Mouse (Mus musculus) kidney, embryonic 16.5 days (tissue): ENCODE data around the gene Mad1l1. TPM values are rescaled to one million over a fixed set of nuclear protein-coding genes. Genes with fewer than 3 reads are reported as not detected.

ENCODE experiments used
- ATAC-seq: fragments of 200-750 bp; cut with Nextera tagmentation; 2 replicates; pipeline ENCODE4 v1.8.0; 2017; ENCODE audit warnings: moderate TSS enrichment; ENCODE audit not compliant: low FRiP score, low TSS enrichment
- H3K27ac ChIP-seq: fragments of 300-500 bp; sonication (generic); 2 replicates; pipeline ENCODE4 v1.5.1; 2014; ENCODE audit warnings: low read length
- H3K27me3 ChIP-seq: fragments of 300-500 bp; sonication (generic); 2 replicates; pipeline ENCODE4 v1.6.1; 2014; ENCODE audit warnings: low read length, control low read depth, mixed read lengths; ENCODE audit not compliant: insufficient read depth
- H3K36me3 ChIP-seq: fragments of 300-500 bp; sonication (generic); 2 replicates; pipeline ENCODE4 v1.6.1; 2014; ENCODE audit warnings: low read length, control low read depth, mixed read lengths; ENCODE audit not compliant: insufficient read depth
- H3K4me1 ChIP-seq: fragments of 300-500 bp; sonication (generic); 2 replicates; pipeline ENCODE4 v1.6.1; 2014; ENCODE audit warnings: low read length, control low read depth, mixed read lengths; ENCODE audit not compliant: insufficient read depth
- H3K4me2 ChIP-seq: fragments of 300-500 bp; sonication (generic); replicated peaks from 2 replicates; pipeline ENCODE4 v1.6.1; 2014; ENCODE audit warnings: low read depth, low read length
- H3K4me3 ChIP-seq: fragments of 300-500 bp; sonication (generic); 2 replicates; pipeline ENCODE4 v1.5.1; 2014; ENCODE audit warnings: mild to moderate bottlenecking, low read length
- H3K9ac ChIP-seq: fragments of 300-500 bp; sonication (generic); replicated peaks from 2 replicates; pipeline ENCODE4 v1.6.1; 2014; ENCODE audit warnings: low read length
- H3K9me3 ChIP-seq: fragments of 300-500 bp; sonication (generic); 2 replicates; pipeline ENCODE4 v1.6.1; 2016; ENCODE audit warnings: low read length, control low read depth
- WGBS: fragments of 180-500 bp; shearing (Covaris S2); extraction: QIAGEN DNeasy Blood & Tissue Kit; methylation state at CpG from one replicate; pipeline ENCODE4 v1.1.7; 2014; 5-methylcytosine and 5-hydroxymethylcytosine counted together
- polyA plus RNA-seq: library from polyadenylated mRNA; unstranded; fragments of >200 nt; fragmentation: Nextera tagmentation; extraction: Ambion mirVana; gene quantifications from 2 replicates; pipeline ENCODE4 v1.2.1, GENCODE M21; 2015

Gene Mad1l1
- polyA plus RNA-seq, 1 experiment from 2014 or later, result 51.6 TPM

DNA sequence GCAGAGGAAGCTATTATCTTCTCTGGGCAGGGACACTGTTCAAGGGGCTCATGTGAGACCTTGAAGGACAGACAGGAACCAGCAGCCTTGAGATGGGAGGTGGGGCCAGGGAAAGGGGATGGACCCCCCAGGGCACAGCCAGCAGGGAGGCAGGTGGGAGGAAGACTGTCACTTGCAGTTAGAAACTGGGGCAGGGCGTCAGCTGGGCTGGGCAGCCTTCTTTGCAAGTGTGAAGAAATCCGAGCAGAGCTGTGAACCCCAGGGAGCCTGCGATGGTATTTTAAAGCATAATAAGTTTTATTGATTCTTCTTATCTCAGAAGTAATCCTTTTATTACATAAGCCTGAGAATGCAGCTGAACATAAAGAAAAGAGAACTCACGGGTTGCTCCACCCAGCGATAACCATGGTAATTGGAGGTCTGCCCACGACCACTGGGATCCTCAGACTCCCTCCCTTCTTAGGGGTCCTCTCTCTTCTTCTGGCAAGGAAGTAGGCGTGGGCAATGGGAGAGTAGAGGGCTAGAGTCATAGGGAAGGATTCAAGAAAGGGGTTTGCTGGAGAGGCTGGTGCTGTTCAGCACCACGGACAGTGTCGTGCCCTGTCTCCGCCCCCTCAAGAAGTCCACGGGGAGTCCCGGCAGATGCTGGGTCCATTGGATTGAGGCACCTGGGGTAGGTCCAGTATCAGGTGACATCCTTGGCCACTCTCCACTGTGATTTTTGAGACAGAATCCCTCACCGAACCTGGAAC is 342.7 kb downstream of the Mad1l1 start:
- WGBS, result 4% methylated on average over 13 of the region's 13 CpGs
- Histone ChIP-seq H3K36me3 (no peaks in the 10 kb centered on the region), H3K27me3 (no peaks in the 10 kb centered on the region), H3K4me1 (no peaks in the 10 kb centered on the region), H3K27ac (no peak overlapping the region), H3K9me3 (no peaks in the 10 kb centered on the region), H3K9ac (no peak overlapping the region), H3K4me3 (no peak overlapping the region), H3K4me2 (no peak overlapping the region)
- ATAC-seq, result no peak

DNA sequence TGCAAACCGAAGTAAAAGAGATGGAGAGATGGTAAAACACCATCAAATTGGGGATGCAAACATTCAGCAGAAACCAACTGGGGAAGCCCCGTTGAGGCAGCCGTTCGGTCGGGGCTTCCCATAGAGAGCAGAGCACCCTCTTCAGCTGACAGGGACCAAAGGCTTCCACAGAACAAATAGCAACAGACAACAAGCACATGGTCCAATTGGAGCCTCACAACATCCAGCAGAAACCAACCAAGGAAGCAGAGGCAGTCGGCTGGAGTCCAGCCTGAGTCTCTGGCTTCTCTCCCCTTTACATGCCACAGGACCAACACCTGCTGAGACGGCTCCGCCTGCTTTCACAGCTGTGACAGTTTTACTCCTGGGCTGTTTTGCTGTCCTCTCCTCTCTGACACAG is 343.9 kb downstream of the Mad1l1 start:
- Histone ChIP-seq H3K9ac (no peak overlapping the region), H3K4me2 (no peak overlapping the region), H3K9me3 (no peaks in the 10 kb centered on the region), H3K4me1 (no peaks in the 10 kb centered on the region), H3K27ac (no peak overlapping the region), H3K4me3 (no peak overlapping the region), H3K36me3 (no peaks in the 10 kb centered on the region), H3K27me3 (no peaks in the 10 kb centered on the region)
- 34% methylated on average over 8 of the region's 8 CpGs for WGBS
- no peak for ATAC-seq

DNA sequence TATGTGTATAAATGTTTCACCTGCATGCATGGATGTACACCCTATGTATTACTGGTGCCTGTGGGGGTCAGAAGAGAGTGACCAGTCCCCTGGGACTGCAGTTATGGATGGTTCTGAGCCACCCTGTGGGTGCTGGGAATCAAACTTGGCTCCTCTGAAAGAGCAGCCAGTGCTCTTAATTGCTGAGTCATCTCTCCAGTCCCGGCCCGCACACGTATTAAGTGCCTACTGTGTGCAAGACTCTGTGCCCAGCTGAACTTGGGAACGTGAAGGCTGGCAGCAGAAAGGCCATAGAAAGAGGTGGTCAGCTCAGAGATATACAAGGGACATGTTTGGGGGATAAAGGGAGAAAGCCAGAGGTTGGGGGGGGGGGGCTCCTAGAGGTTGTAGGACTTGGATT is 344.8 kb downstream of the Mad1l1 start:
- Histone ChIP-seq H3K27me3 (no peaks in the 10 kb centered on the region; the same call in 1 of the 2 replicates), H3K36me3 (no peaks in the 10 kb centered on the region), H3K4me2 (no peak overlapping the region), H3K9me3 (no peaks in the 10 kb centered on the region), H3K4me1 (no peaks in the 10 kb centered on the region), H3K27ac (no peak overlapping the region), H3K4me3 (no peak overlapping the region), H3K9ac (no peak overlapping the region)
- WGBS, result 78% methylated on average over 4 of the region's 4 CpGs
- no peak for ATAC-seq

DNA sequence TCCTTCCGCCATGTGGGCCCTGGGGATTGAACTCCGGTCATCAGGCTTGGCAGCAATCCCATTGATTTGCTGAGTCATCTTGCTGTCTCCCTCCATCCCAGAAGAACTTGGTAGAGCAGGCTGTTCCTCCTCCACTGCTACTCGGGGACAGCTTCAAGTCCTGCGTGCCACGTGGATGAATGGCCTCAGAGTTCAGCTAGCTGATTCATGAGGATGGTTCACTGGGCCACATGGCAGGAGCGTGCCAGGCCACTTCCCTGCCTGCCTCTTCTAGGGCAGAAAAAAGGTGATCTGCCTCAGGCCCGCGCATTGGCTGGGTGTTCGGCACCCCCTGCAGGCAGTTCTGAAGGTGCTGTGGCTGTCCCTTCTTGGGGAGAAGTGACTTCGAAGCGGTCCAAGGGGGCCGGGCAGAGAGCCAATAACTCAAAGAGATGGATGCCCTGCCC is 351.1 kb downstream of the Mad1l1 start:
- 37% methylated on average over 12 of the region's 12 CpGs for WGBS
- H3K4me3 ChIP-seq, result no peak overlapping the region
- no peak overlapping the region for H3K27ac ChIP-seq
- ATAC-seq, result no peak
- no peak overlapping the region for H3K9ac ChIP-seq
- H3K4me1 ChIP-seq, result no peaks in the 10 kb centered on the region
- no peak overlapping the region for H3K4me2 ChIP-seq
- no peaks in the 10 kb centered on the region for H3K36me3 ChIP-seq
- no peaks in the 10 kb centered on the region for H3K9me3 ChIP-seq
- H3K27me3 ChIP-seq, result peaks cover 4% of the 10 kb centered on the region; the same call in 1 of the 2 replicates

DNA sequence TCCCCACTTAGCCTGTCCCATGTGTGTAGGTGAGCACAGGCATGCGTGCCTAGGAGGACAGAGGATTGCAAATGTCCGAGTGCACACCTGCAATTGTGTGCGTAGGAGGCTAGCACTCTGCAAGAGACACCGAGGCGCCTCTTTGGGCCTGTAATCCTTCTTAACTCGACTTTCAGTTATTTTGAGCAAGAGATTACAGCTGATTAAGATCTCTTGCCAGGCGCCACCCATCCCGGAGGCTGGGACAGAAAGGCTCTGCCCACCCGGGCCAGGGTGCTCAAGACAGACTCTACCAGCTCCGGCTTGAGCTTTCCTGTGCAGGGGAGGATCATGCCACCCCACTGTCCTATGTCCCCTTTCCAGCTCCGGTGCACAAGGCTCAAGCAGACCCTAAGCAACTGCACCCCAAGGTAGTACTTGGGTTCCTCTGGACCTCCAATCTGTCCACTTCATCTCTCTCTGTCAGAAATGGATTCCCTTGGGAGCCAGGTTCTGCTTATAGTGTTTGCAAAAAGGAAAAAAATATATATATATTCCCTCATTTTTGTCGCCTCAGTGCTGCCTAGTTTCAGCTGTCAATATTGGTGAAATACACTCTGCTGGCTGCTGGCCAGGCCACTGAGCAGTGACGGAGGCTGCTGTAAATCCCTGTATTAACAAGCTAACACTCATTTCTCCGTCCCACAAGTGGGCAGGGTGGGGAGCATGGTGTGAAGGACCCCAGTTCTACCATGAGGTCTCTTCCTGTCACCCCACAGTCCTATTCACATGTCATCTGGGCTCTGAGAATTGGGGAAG is 352.0 kb downstream of the Mad1l1 start:
- no peaks in the 10 kb centered on the region for H3K4me1 ChIP-seq
- 73% methylated on average over 14 of the region's 14 CpGs for WGBS
- no peaks in the 10 kb centered on the region for H3K36me3 ChIP-seq
- H3K4me2 ChIP-seq, result no peak overlapping the region
- H3K9me3 ChIP-seq, result no peaks in the 10 kb centered on the region
- H3K9ac ChIP-seq, result no peak overlapping the region
- no peak overlapping the region for H3K4me3 ChIP-seq
- no peak overlapping the region for H3K27ac ChIP-seq
- peaks cover 4% of the 10 kb centered on the region; the same call in 1 of the 2 replicates for H3K27me3 ChIP-seq
- no peak for ATAC-seq

DNA sequence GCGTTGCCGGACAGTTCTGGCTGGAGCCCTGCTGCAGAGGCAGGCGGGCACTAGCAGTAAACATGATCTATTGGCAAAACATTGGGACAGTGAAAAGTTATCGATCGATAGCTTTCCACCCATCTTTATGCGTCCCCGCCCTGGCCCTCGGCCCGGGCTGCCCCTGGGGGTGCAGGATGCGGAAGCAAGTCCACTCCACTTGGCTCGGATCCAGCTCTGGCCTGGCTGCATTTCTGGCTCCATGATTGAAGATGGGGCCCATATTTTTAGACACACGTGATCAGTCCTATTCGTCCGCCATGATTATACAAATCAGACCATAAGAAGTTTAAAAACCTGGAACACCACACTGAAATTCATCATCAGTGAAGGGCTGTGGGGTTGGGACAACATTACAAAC is 355.8 kb downstream of the Mad1l1 start:
- H3K4me1 ChIP-seq, result no peaks in the 10 kb centered on the region
- no peak overlapping the region for H3K9ac ChIP-seq
- H3K36me3 ChIP-seq, result no peaks in the 10 kb centered on the region
- no peak overlapping the region for H3K4me3 ChIP-seq
- H3K27ac ChIP-seq, result no peak overlapping the region
- no peak overlapping the region for H3K4me2 ChIP-seq
- no peaks in the 10 kb centered on the region for H3K9me3 ChIP-seq
- 71% methylated on average over 14 of the region's 14 CpGs for WGBS
- H3K27me3 ChIP-seq, result peaks cover 4% of the 10 kb centered on the region; the same call in 1 of the 2 replicates
- no peak for ATAC-seq

DNA sequence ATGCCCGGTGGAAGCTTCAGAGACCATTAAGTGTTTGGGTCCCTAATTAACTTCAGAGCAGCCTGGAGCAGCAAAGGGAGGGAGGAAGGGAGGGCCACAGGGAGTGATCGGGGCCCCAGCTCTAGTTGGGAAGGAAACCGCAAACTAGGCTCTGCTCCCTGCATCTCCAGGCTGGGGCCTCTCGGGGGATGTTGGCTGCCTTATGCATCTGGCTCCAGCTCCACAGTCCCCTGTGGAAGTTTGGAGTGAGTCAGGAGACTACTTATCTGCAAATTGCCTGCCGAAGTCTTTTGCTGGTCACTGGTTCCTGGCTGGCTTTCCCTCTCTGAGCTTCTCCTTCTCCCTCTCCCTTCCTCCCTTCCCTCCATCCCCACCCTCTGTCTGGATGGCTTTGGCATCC is 357.0 kb downstream of the Mad1l1 start:
- no peak overlapping the region for H3K4me2 ChIP-seq
- no peak for ATAC-seq
- no peak overlapping the region for H3K4me3 ChIP-seq
- H3K27ac ChIP-seq, result no peak overlapping the region
- H3K9ac ChIP-seq, result no peak overlapping the region
- peaks cover 4% of the 10 kb centered on the region; the same call in 1 of the 2 replicates for H3K27me3 ChIP-seq
- no peaks in the 10 kb centered on the region for H3K36me3 ChIP-seq
- H3K9me3 ChIP-seq, result no peaks in the 10 kb centered on the region
- no peaks in the 10 kb centered on the region for H3K4me1 ChIP-seq
- WGBS, result 48% methylated on average over 5 of the region's 5 CpGs

DNA sequence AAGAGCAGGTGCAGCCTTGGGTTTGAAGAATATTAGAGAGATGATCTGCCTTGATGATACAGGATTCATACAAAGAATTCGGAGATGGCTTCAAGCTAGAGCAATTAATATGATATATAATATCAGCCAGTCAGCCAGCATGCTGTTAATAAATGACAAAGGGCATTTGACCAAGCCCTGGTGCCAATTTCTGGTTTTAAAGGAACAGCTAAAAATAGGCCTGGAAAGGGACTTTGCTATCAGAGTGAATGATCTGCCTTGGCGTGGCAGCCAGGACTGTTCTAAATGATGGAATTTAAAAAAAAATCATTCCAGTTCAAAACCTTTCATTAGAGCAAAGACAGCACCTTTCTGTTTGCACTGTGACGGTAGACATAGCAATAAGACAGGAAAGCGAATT is 361.6 kb downstream of the Mad1l1 start:
- no peak for ATAC-seq
- H3K27ac ChIP-seq, result no peak overlapping the region
- 89% methylated on average over 4 of the region's 4 CpGs for WGBS

More for the DNA sequence above, 361.6 kb downstream of the Mad1l1 start:
- H3K4me3 ChIP-seq, result no peak overlapping the region
- H3K27me3 ChIP-seq, result no peaks in the 10 kb centered on the region
- H3K4me2 ChIP-seq, result no peak overlapping the region
- H3K36me3 ChIP-seq, result no peaks in the 10 kb centered on the region
- H3K9me3 ChIP-seq, result no peaks in the 10 kb centered on the region
- H3K9ac ChIP-seq, result no peak overlapping the region
- peaks cover 12% of the 10 kb centered on the region for H3K4me1 ChIP-seq
